Mouse (Mus musculus) layer of hippocampus, adult 9-10 months (tissue): ENCODE measurements around the gene Specc1l.
"Not testable (repeated sequence)": the region's sequence is repeated elsewhere in the genome, so short reads cannot be mapped to it uniquely, and the experiment has no call there.

Experiments
- DNase-seq: peaks from one replicate; pipeline ENCODE4 v3.0.0; 2022; ENCODE audit warnings: low spot score

Specc1l gene

DNA sequence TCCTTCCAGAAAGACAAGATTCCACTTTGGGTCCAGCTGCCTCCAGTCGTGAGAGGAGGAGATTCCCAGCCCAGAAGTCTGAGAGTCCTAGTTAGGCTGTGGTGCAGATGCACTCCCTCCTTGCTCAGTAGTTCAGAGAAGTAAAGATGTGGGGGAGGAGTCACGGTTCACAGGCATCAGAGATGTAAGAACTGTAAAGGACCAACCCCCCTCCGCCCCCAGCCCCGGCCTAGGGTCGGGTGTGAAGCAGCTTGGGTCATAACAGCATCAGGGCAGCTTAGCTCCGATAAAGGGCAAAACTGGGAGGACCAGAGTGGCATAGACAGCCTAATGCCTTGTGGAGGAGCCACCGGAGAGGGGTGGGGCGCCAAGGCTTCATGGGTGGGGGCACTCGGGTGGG lies 104.6 kb downstream of the Specc1l start:
- no peak for DNase-seq

GRCm38 (mm10) chr10:75316872-75316907 lies 104.8 kb downstream of the Specc1l start, which contains the start of gene Adora2a:
Gene Adora2a (plus strand): TSS chr10:75316877.
- DNase-seq, result no peak

DNA sequence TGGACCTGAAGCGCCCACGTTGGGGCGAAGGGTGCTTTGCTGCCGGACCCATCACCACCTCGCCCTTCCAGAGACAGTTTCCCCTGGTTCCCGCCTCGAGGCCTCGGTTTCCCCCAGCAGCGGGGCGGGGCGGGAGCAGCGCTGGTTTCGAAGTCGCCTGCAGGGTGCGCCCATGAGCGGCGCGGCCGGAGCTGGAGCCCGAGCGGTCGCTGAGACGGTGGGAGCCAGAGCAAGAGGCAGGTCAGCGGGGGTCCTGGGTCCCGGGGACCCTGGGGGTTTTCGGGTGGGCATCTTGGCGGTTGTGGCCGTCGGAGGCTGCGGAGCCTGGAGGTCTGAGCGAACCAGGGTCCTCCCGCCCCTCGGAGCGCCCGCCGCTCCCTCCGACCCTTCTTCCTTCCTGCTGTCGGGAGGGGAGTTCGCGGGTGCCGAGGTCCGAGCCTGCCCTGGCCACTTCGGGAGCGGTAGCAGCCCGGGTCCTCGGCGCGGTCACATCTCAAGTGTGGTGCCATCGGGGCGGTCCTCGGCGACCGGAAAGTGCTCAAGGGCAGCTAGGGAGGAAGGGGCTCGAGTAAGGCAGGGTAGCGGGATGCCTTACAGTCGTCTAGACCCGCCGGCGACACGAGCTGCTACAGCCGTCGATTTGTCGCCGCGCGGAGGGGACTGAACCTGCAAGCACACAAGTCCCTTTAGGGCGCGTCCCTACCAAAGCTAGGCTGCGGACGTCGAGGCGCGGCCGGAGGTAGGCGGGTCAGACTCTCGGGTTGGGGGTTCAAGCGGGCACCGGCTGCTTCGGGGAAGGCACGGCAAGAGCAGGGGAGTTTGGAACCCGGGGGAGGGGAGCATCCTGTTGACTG lies 105.3 kb downstream of the Specc1l start:
- DNase-seq, result no peak

- DNase-seq, result no peak
Measured at GRCm38 (mm10) chr10:75318206-75318605, 106.3 kb downstream of the Specc1l start.

DNA sequence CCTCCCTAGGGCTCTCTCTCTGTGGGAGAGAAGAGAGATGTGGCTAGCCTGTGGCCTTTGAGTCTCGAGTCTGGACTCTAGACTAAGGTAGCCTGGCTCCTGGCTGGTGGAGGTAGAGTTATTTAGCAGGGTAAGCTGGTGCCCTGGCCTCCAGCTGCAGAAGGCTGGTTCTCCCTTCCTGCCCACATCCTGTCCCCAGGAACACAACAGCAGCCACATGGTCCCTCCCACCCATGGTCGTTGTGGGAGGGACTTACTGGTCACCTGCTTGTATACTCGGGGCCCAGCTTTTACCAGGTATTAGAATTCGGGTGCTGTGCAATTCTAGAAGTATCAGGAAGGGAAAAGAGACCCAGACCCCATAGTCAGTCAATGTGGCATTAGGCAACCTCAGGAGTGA lies 108.4 kb downstream of the Specc1l start:
- DNase-seq, result no peak

DNA sequence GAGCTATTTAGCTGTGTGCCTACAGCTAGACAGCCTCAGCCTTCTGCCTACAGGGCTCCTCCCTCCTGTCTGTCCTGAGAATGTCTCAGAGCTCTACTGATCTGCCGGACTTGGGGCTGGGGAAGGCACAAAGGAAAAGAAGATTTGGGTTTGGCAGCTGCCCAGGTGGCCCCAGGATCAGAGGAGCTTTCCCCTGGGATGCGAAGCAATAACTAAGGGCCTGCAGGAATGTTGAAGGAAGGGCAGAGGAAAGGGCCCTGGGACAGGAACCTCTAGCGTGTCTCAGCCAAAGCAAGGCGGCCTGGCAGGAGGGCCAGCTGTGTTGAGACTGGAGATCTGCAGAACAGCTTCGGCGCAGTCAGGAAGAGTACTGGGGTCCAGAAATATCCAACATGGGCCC lies 111.1 kb downstream of the Specc1l start:
- DNase-seq, result no peak

DNA sequence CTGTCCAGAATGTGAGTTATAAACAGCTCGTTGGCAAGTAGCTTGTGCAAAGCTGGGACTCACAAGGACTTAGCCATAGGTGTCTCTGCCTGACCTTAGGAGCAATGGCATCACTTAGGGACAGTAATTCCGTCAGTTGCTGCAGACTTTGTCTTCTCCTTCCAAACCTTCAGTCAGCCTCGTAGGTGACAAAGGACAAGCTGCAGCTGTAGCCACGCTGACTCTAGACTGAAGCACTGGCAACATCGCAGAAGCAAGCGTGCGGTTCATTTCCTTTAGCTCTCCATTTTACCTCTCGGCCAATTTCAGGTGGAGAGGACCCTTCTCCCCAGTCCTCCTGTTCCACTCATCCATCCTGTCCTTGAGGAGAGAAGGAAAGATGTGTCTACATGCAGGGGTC lies 112.1 kb downstream of the Specc1l start:
- no peak for DNase-seq

DNA sequence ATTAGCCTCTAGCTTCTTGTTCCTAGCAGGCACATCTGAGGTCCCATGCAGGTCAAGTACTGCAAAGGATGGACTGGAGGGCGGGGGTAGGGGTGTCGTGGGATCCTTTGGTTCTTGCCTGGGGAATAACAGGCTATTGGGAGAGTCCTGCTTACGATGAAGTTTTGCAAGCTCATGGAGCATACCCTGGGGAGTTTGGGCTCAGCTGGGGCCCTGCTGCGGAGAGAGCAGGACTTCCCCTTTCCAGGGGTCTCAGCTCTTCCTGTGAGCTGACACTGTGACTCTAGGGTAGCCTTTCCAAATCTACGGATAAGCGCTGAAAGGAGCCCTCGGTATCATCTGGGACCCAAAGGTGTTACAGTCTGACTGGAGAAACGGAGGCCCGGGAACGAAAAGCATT lies 112.5 kb downstream of the Specc1l start:
- DNase-seq, result no peak

- no peak for DNase-seq
Measured at GRCm38 (mm10) chr10:75325821-75326220, 113.9 kb downstream of the Specc1l start.

DNA sequence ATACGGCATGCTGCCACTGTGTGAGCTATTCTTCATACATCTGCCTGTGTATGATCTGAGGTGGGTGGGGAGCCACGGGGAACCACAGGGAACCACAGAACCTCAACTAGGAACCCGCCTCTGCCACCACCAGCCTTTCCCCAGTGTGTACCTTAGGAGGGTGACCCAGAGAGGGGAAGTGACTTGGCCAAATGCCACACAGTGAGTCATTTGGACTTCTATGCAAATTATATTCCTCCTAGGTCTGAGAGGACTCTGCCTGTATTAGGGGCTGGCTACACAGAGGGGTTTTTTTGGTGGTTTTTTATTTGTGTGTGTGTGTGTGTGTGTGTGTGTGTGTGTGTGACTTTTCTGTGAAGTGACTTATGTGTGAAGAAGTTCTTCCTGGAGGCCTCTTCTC lies 114.7 kb downstream of the Specc1l start:
- DNase-seq, result no peak

GRCm38 (mm10) chr10:75327081-75327480 lies 115.2 kb downstream of the Specc1l start:
- no peak for DNase-seq

DNA sequence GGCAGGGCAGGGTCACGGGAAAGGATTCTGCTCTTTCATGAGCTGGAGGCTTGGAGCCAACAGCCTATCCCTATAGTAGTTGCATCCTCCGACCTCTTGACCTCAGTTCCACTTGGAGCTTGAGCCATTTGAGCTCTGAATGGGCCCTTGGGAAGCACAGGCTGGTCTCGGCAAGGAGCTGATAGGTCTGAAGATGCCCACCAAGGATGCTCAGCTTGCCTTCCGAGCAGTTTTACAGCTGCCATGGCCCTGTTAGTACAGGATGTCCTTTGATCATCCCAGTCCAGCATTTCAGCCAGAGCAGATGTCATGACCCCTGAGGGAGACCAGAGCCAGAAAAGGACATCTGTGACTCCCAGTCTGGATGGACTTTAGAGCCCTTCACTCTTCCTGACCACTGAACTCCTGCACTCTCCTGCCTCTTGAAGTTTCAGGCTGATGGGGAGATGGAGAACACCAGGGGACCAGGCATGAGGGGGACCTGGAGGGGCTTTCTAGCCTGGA lies 116.4 kb downstream of the Specc1l start:
- DNase-seq, result no peak

DNA sequence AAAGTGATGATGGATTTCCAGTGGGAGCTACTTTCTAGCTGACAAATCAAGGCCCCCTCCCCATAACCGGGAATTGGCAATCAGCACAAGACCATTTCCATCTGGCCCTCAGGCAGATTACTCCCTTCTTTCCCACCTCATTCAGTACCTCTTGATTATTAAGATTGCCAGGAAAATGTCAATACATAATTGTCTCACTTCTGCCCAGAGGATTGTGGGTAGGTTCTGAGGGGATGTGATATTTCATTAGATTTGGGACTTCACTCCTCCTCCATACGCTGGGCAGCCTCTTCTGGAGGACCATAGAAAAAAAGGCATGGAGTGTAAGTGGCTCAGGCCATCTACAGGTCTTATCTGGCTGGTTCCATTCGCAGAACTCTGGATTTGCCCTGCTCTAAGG lies 120.4 kb downstream of the Specc1l start:
- no peak for DNase-seq

- DNase-seq, result no peak
Measured at GRCm38 (mm10) chr10:75333176-75333776, 121.4 kb downstream of the Specc1l start.

DNA sequence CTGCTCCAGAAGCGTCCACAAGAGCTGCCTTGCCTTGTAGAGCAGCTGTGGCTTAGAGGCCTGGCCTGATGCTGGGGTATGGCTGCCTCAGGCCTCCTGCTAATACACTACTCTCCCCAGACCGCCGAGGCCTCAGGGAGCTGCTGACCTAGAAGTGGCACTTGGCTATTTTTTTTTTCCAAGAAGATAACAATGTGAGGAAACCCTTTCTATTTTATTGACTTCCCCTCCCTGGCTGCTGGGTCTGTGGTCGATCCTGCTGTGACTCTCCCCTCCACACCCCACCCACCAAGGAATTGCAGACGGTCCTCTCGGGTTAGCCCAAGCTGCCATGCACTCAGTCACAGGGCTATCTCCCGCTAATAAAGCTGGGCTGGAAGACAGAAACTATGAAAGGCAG lies 122.3 kb downstream of the Specc1l start:
- DNase-seq, result no peak

- no peak for DNase-seq
Measured at GRCm38 (mm10) chr10:75335075-75335474, 123.2 kb downstream of the Specc1l start.

DNA sequence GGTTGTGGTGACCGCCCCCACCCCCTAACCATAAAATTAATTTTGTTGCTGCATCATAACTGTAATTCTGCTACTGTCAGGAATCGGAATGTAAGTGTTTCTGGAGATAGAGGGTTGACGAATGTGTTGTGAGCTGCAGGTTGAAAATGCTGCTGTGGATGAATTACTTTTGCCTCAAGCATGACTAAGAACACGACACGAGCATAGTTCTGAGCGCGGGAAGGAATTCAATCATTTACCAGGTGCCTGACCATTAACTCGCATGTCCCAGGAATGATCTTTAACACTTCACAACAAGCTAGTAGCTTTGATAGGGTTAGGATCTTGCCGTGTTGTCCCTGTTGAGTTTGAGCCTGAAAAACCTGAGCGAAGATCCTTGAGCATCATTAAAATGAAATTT lies 125.4 kb downstream of the Specc1l start:
- no peak for DNase-seq

- DNase-seq, result no peak
Measured at GRCm38 (mm10) chr10:75338852-75339251, 127.0 kb downstream of the Specc1l start.

- DNase-seq, result no peak
Measured at GRCm38 (mm10) chr10:75339377-75339776, 127.5 kb downstream of the Specc1l start.

DNA sequence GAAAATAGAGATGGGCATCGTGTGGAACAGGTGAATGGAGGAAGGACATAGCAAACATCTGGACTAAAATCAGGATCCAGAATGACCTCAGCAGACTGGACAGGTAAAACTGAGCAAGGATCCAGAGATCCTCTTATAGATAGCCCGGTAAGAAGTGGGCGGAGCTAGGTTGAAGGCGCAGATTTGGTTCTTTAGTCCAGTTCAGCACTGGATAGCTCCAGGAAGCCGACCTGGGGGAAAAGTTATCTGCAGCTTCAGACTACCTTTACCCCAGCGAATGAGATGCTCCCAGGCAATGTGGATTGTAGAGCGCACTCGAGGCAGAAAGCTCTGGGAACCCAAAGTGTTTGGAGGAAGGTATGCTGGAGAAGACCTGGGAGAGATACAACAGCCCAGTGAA lies 130.1 kb downstream of the Specc1l start:
- DNase-seq, result no peak

DNA sequence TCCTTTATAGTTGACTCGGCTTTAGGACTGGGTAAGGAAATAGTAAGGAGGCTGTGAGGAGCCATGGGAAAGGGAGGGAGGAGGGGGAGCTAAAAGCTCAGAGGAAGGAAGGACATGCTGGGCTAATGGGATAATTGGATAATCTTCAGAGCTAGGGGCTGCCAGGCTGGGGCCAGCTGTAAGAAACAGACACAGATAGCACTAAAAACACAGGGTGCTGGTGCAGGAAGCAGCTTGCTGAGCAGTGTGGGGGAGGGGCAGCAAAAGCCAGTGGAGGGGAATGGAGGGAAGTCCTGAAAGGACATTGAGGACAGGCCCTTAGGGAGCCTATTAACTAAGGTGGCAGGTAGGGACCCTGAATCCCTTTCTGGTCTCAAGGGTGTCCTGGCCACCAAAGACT lies 132.7 kb downstream of the Specc1l start:
- DNase-seq, result not testable (repeated sequence)

GRCm38 (mm10) chr10:75345265-75345664 lies 133.4 kb downstream of the Specc1l start:
- no peak for DNase-seq

GRCm38 (mm10) chr10:75350564-75350963 lies 138.7 kb downstream of the Specc1l start:
- no peak for DNase-seq

GRCm38 (mm10) chr10:75352541-75352940 lies 140.7 kb downstream of the Specc1l start:
- DNase-seq, result no peak
